Mouse (Mus musculus): ENCODE results near the gene Rmdn2. TPM values are rescaled to one million over a fixed set of nuclear protein-coding genes. Genes with fewer than 3 reads are reported as not detected.

The Rmdn2 gene
- total and polyA plus RNA-seq, 2 experiments from 2014 or later, result 9.4 to 12.0 TPM

DNA sequence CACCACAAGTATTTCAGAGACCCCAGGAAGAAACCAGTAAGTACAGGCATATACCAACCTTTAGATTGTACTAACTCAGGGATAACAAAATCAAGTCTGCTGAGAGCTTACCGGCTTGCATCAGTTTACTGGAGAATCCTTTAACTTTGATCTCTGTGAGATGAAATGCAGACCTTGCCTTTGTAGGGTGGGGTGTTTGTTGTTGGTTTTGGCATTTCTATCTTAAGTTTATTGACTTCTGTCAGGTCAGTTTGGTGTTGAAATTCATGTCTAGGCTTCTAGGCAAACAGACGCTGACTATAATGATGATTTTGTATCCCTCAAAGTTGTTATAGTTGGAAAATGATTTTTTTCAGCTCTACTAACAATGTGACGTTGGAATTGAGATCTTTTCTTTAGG, 12.2 kb downstream of the Rmdn2 start:
- DNase-seq (no peak), ATAC-seq (no peak)
- no peaks in the 10 kb centered on the region for H3K4me1 ChIP-seq (ENCODE audit: insufficient read depth)
- H3K9ac ChIP-seq, result no peak overlapping the region
- TF ChIP-seq CTCF (IDR thresholded peaks at IDR 0.05; ENCODE audit: low read depth), result no peak
- WGBS, result 85% methylated on average over 3 of the region's 3 CpGs
- H3K4me2 ChIP-seq (ENCODE audit: low read depth), result no peak overlapping the region
- no peak overlapping the region for H3K27ac ChIP-seq (ENCODE audit: low read depth, low read length)
- no peaks in the 10 kb centered on the region for H3K36me3 ChIP-seq (ENCODE audit: insufficient read depth)
- no peaks in the 10 kb centered on the region for H3K9me3 ChIP-seq (ENCODE audit: low read length)
- no peak overlapping the region for H3K4me3 ChIP-seq (ENCODE audit: low read depth, low read length)
- no peaks in the 10 kb centered on the region for H3K27me3 ChIP-seq (ENCODE audit: insufficient read depth, low read length)

DNA sequence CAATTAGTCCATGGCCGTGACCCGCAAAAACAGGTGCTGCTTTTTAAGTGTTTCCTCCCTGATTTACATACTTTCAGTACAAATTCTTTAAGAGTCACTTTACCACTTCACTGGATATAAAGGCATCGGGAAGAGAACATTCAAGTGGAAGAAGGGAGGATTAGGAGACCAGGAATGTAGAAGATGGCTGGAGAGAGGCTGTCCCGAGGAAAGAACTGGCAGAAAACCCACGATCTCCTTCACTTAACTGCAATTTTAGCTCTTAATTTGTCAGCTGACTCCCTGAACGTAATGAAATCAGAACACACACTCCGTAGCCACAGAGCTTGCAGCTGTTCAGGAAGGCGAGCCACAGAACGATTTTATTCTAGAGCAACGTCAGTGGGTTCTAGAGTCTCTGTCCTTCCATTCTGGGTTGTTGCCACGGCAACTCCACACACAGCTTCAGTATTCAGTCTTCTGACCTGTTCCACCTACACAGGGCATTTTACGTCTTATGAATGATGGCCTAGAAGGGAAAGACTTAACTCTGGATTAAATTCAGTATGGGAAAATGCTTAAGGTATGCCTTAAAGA, 14.7 kb downstream of the Rmdn2 start:
- Histone ChIP-seq H3K4me2 (ENCODE audit: low read depth) (no peak overlapping the region), H3K36me3 (ENCODE audit: insufficient read depth) (no peaks in the 10 kb centered on the region), H3K27ac (ENCODE audit: low read depth, low read length) (no peak overlapping the region), H3K9me3 (ENCODE audit: low read length) (no peaks in the 10 kb centered on the region), H3K4me1 (ENCODE audit: insufficient read depth) (no peaks in the 10 kb centered on the region), H3K27me3 (ENCODE audit: insufficient read depth, low read length) (no peaks in the 10 kb centered on the region), H3K9ac (no peak overlapping the region), H3K4me3 (ENCODE audit: low read depth, low read length) (no peak overlapping the region)
- 71% methylated on average over 12 of the region's 12 CpGs for WGBS
- no peak for ATAC-seq
- no peak for DNase-seq
- TF ChIP-seq CTCF (IDR thresholded peaks at IDR 0.05; ENCODE audit: low read depth), result no peak

DNA sequence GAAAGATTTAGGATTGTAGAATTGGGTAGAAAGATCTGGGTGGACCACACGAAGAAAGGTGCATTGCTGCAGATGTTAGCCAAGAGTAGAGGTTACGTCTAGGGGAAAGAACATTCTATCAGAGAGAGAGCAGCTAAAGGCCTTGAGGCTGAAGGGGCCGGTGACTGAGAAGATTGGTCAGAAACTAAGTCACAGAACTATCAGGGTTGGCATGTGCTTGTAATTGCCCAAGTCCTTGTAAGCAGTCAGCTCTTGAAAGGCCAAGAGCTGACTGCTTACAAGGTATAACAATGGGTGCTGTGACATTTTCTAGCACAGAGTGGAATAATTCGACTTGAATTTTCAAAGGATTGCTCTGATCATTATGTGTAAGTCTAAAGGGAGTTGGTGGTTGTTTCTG, 38.2 kb downstream of the Rmdn2 start:
- Histone ChIP-seq H3K9ac (no peak overlapping the region), H3K27me3 (ENCODE audit: insufficient read depth, low read length) (no peaks in the 10 kb centered on the region), H3K4me2 (ENCODE audit: low read depth) (no peak overlapping the region), H3K27ac (ENCODE audit: low read depth, low read length) (no peak overlapping the region), H3K9me3 (ENCODE audit: low read length) (no peaks in the 10 kb centered on the region), H3K36me3 (ENCODE audit: insufficient read depth) (no peaks in the 10 kb centered on the region), H3K4me3 (ENCODE audit: low read depth, low read length) (no peak overlapping the region), H3K4me1 (ENCODE audit: insufficient read depth) (no peaks in the 10 kb centered on the region)
- no peak for DNase-seq
- no peak for ATAC-seq
- 87% methylated on average over 4 of the region's 4 CpGs for WGBS
- TF ChIP-seq CTCF (IDR thresholded peaks at IDR 0.05; ENCODE audit: low read depth), result no peak

DNA sequence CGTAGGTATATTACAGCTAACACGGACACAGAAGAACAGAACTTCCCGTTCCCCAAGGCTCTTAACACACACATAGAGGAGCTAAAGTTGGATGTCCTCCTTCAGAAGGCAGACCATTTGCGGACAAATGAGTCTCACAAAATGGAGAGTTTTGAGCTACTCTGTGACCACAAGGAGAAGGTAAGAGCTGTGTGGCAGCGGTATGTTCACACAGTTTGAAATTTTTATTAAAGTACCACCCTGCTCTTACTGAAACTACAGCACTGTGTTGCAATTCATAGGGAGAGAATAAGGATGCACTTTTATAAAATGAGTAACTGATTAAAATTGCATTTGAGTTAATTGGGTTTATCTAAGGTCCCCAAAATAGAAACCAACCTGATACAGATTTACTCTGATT, 38.6 kb downstream of the Rmdn2 start:
- H3K27me3 ChIP-seq (ENCODE audit: insufficient read depth, low read length), result no peaks in the 10 kb centered on the region
- ATAC-seq (no peak), DNase-seq (no peak)
- no peaks in the 10 kb centered on the region for H3K4me1 ChIP-seq (ENCODE audit: insufficient read depth)
- TF ChIP-seq CTCF (IDR thresholded peaks at IDR 0.05; ENCODE audit: low read depth), result no peak
- 96% methylated on average over 5 of the region's 5 CpGs for WGBS
- H3K9me3 ChIP-seq (ENCODE audit: low read length), result no peaks in the 10 kb centered on the region
- no peak overlapping the region for H3K9ac ChIP-seq
- H3K4me3 ChIP-seq (ENCODE audit: low read depth, low read length), result no peak overlapping the region
- no peak overlapping the region for H3K4me2 ChIP-seq (ENCODE audit: low read depth)
- no peak overlapping the region for H3K27ac ChIP-seq (ENCODE audit: low read depth, low read length)
- H3K36me3 ChIP-seq (ENCODE audit: insufficient read depth), result no peaks in the 10 kb centered on the region

GRCm38 (mm10) chr17:79653171-79653570, 41.5 kb downstream of the Rmdn2 start:
- no peak overlapping the region for H3K4me3 ChIP-seq (ENCODE audit: low read depth, low read length)
- no peak for DNase-seq
- ATAC-seq, result no peak
- no peak for TF ChIP-seq CTCF (IDR thresholded peaks at IDR 0.05; ENCODE audit: low read depth)
- H3K9me3 ChIP-seq (ENCODE audit: low read length), result no peaks in the 10 kb centered on the region
- 100% methylated on average over 1 of the region's 1 CpGs for WGBS
- no peak overlapping the region for H3K27ac ChIP-seq (ENCODE audit: low read depth, low read length)
- H3K4me2 ChIP-seq (ENCODE audit: low read depth), result no peak overlapping the region
- H3K9ac ChIP-seq, result no peak overlapping the region
- H3K27me3 ChIP-seq (ENCODE audit: insufficient read depth, low read length), result no peaks in the 10 kb centered on the region
- H3K36me3 ChIP-seq (ENCODE audit: insufficient read depth), result no peaks in the 10 kb centered on the region
- H3K4me1 ChIP-seq (ENCODE audit: insufficient read depth), result no peaks in the 10 kb centered on the region

GRCm38 (mm10) chr17:79654187-79654586, 42.5 kb downstream of the Rmdn2 start:
- no peak for TF ChIP-seq CTCF (IDR thresholded peaks at IDR 0.05; ENCODE audit: low read depth)
- H3K9me3 ChIP-seq (ENCODE audit: low read length), result no peaks in the 10 kb centered on the region

GRCm38 (mm10) chr17:79657785-79658184, 46.1 kb downstream of the Rmdn2 start:
- Histone ChIP-seq H3K4me1 (ENCODE audit: insufficient read depth) (no peaks in the 10 kb centered on the region), H3K27me3 (ENCODE audit: insufficient read depth, low read length) (no peaks in the 10 kb centered on the region), H3K27ac (ENCODE audit: low read depth, low read length) (no peak overlapping the region), H3K9me3 (ENCODE audit: low read length) (no peaks in the 10 kb centered on the region), H3K4me2 (ENCODE audit: low read depth) (no peak overlapping the region), H3K36me3 (ENCODE audit: insufficient read depth) (no peaks in the 10 kb centered on the region), H3K9ac (no peak overlapping the region), H3K4me3 (ENCODE audit: low read depth, low read length) (no peak overlapping the region)
- 64% methylated on average over 9 of the region's 9 CpGs for WGBS
- TF ChIP-seq CTCF (IDR thresholded peaks at IDR 0.05; ENCODE audit: low read depth), result no peak
- ATAC-seq (no peak), DNase-seq (no peak)

More at GRCm38 (mm10) chr17:79654187-79654586, 42.5 kb downstream of the Rmdn2 start:
- no peak overlapping the region for H3K9ac ChIP-seq
- ATAC-seq, result no peak
- no peaks in the 10 kb centered on the region for H3K27me3 ChIP-seq (ENCODE audit: insufficient read depth, low read length)
- H3K4me2 ChIP-seq (ENCODE audit: low read depth), result no peak overlapping the region
- no peaks in the 10 kb centered on the region for H3K4me1 ChIP-seq (ENCODE audit: insufficient read depth)
- H3K4me3 ChIP-seq (ENCODE audit: low read depth, low read length), result no peak overlapping the region
- no peak for DNase-seq
- no peak overlapping the region for H3K27ac ChIP-seq (ENCODE audit: low read depth, low read length)
- WGBS, result 61% methylated on average over 3 of the region's 3 CpGs
- H3K36me3 ChIP-seq (ENCODE audit: insufficient read depth), result no peaks in the 10 kb centered on the region
